Mouse (Mus musculus) olfactory bulb, adult 2 months (tissue): ENCODE measurements around the gene Naa10. TPM values are rescaled to one million over a fixed set of nuclear protein-coding genes. Genes with fewer than 3 reads are reported as not detected.

ENCODE experiments used
- H3K27ac ChIP-seq: fragments of 200-500 bp; 2 replicates; pipeline ENCODE4 v1.5.1; 2012; ENCODE audit warnings: low read depth, low read length; ENCODE audit not compliant: insufficient read depth
- H3K4me1 ChIP-seq: fragments of 200-500 bp; 2 replicates; pipeline ENCODE4 v1.6.1; 2012; ENCODE audit warnings: low read length; ENCODE audit not compliant: control insufficient read depth, insufficient read depth
- H3K4me3 ChIP-seq: fragments of 200-500 bp; 2 replicates; pipeline ENCODE4 v1.5.1; 2012; ENCODE audit warnings: mild to moderate bottlenecking, low read depth, low read length, moderate library complexity; ENCODE audit not compliant: insufficient read depth
- CTCF ChIP-seq: fragments of 200-500 bp; IDR thresholded peaks from 2 replicates; pipeline ENCODE4 v1.5.1; 2012; ENCODE audit warnings: low read depth, mild to moderate bottlenecking, low read length, moderate library complexity; ENCODE audit not compliant: insufficient read depth
- POLR2A ChIP-seq: fragments of 200-500 bp; IDR thresholded peaks from 2 replicates; pipeline ENCODE4 v1.6.1; 2012; ENCODE audit warnings: mild to moderate bottlenecking, low read depth, low read length, moderate library complexity; ENCODE audit not compliant: insufficient read depth
- WGBS: fragments of 180-500 bp; shearing (Covaris S2); methylation state at CpG from one replicate; pipeline ENCODE4 v1.1.7; 2018; 5-methylcytosine and 5-hydroxymethylcytosine counted together
- polyA plus RNA-seq: library from polyadenylated mRNA; stranded (reverse); fragments of >200 nt; gene quantifications from 2 replicates; pipeline ENCODE4 v1.2.4, GENCODE M21; 2012; ENCODE audit warnings: low replicate concordance; ENCODE audit not compliant: missing spikeins, insufficient read depth, insufficient read length

The Naa10 gene
- polyA plus RNA-seq, 1 experiment, result not detected

- H3K27ac ChIP-seq, result no peak overlapping the region
- H3K4me3 ChIP-seq, result no peak overlapping the region
- H3K4me1 ChIP-seq, result peaks cover 3% of the 10 kb centered on the region; the same call in 1 of the 2 replicates
- TF ChIP-seq CTCF (no peak), POLR2A (no peak)
These were observed 50.3 kb downstream of the Naa10 start for GRCm38 (mm10) chrX:73871474-73871873.

- no peak overlapping the region for H3K27ac ChIP-seq
- TF ChIP-seq CTCF (no peak), POLR2A (no peak)
- 33% methylated on average over 5 of the region's 5 CpGs for WGBS
- H3K4me1 ChIP-seq, result peaks cover 12% of the 10 kb centered on the region
- no peak overlapping the region for H3K4me3 ChIP-seq
These were observed 52.4 kb downstream of the Naa10 start for GRCm38 (mm10) chrX:73869334-73869733.

- WGBS, result 86% methylated on average over 1 of the region's 1 CpGs
- no peak overlapping the region for H3K4me3 ChIP-seq
- H3K27ac ChIP-seq, result no peak overlapping the region
- peaks cover 12% of the 10 kb centered on the region for H3K4me1 ChIP-seq
- TF ChIP-seq CTCF (no peak), POLR2A (no peak)
These were observed 53.9 kb downstream of the Naa10 start for GRCm38 (mm10) chrX:73867852-73868251.

- Histone ChIP-seq H3K27ac (no peak overlapping the region), H3K4me1 (peaks cover 12% of the 10 kb centered on the region), H3K4me3 (no peak overlapping the region)
- TF ChIP-seq CTCF (no peak), POLR2A (no peak)
- WGBS, result 46% methylated on average over 3 of the region's 3 CpGs
These were observed 54.5 kb downstream of the Naa10 start for GRCm38 (mm10) chrX:73867256-73867655.

Other genes starting within 250 kb of the Naa10 start
- gene Slc6a8, start 248.8 kb downstream of the Naa10 start, polyA plus RNA-seq, result 112 TPM in 1 of 2 replicates, not detected in the other
- gene Bcap31, start 205.8 kb downstream of the Naa10 start, polyA plus RNA-seq, result 255 TPM in 1 of 2 replicates, not detected in the other
- not detected in 2 replicates for gene Abcd1, start 205.3 kb downstream of the Naa10 start, polyA plus RNA-seq
- not detected in 2 replicates for gene Plxnb3, start 164.9 kb downstream of the Naa10 start, polyA plus RNA-seq
- gene Srpk3, start 147.5 kb downstream of the Naa10 start, polyA plus RNA-seq, result not detected in 2 replicates
- not detected in 2 replicates for gene Idh3g, start 135.0 kb downstream of the Naa10 start, polyA plus RNA-seq
- not detected in 2 replicates for gene Ssr4, start 134.9 kb downstream of the Naa10 start, polyA plus RNA-seq
- gene Pdzd4, start 97.0 kb downstream of the Naa10 start, polyA plus RNA-seq, result 83.9 TPM in 1 of 2 replicates, not detected in the other
- gene Avpr2, start 29.8 kb downstream of the Naa10 start, polyA plus RNA-seq, result not detected in 2 replicates
- gene L1cam, start 25.8 kb downstream of the Naa10 start, polyA plus RNA-seq, result not detected in 2 replicates
- gene Arhgap4, start 74 bp downstream of the Naa10 start, polyA plus RNA-seq, result not detected in 2 replicates
- gene Renbp, start 8.9 kb upstream of the Naa10 start, polyA plus RNA-seq, result not detected in 2 replicates
- gene Hcfc1, start 44.4 kb upstream of the Naa10 start, polyA plus RNA-seq, result 99.2 and 394 TPM in 2 replicates
- gene Irak1, start 102.0 kb upstream of the Naa10 start, polyA plus RNA-seq, result not detected in 2 replicates
- gene Opn1mw, start 205.5 kb upstream of the Naa10 start, polyA plus RNA-seq, result not detected in 2 replicates
- gene Mecp2, start 213.4 kb upstream of the Naa10 start, polyA plus RNA-seq, result not detected in 2 replicates
- gene Tex28, start 245.9 kb upstream of the Naa10 start, polyA plus RNA-seq, result not detected in 2 replicates